Mouse (Mus musculus) midbrain, embryonic 13.5 days (tissue): ENCODE measurements at regions not wholly inside any gene's neighbourhood (a gene's known extent, or its start where the extent isn't known, plus 50 kb on each side); places are given as distances from the start of the nearest gene placed in this dataset.
"Not testable (repeated sequence)": the region's sequence is repeated elsewhere in the genome, so short reads cannot be mapped to it uniquely, and the experiment has no call there.

ENCODE experiments used
- ATAC-seq: fragments of 200-750 bp; cut with Nextera tagmentation; 2 replicates; pipeline ENCODE4 v1.8.0; 2017; ENCODE audit warnings: mild to moderate bottlenecking, moderate TSS enrichment, moderate library complexity
- H3K27ac ChIP-seq: fragments of 300-500 bp; sonication (generic); 2 replicates; pipeline ENCODE4 v1.5.1; 2015; ENCODE audit warnings: inconsistent platforms, mild to moderate bottlenecking, moderate library complexity
- H3K27me3 ChIP-seq: fragments of 300-500 bp; sonication (generic); 2 replicates; pipeline ENCODE4 v1.6.1; 2015; ENCODE audit warnings: mild to moderate bottlenecking, inconsistent platforms
- H3K36me3 ChIP-seq: fragments of 300-500 bp; sonication (generic); 2 replicates; pipeline ENCODE4 v1.6.1; 2015; ENCODE audit warnings: mild to moderate bottlenecking, inconsistent platforms
- H3K4me1 ChIP-seq: fragments of 300-500 bp; sonication (generic); replicated peaks from 2 replicates; pipeline ENCODE4 v1.6.1; 2015; ENCODE audit warnings: inconsistent platforms
- H3K4me2 ChIP-seq: fragments of 300-500 bp; sonication (generic); replicated peaks from 2 replicates; pipeline ENCODE4 v1.6.1; 2015; ENCODE audit warnings: moderate library complexity, mild to moderate bottlenecking, inconsistent platforms
- H3K4me3 ChIP-seq: fragments of 300-500 bp; sonication (generic); replicated peaks from 2 replicates; pipeline ENCODE4 v1.5.1; 2015; ENCODE audit warnings: mild to moderate bottlenecking, inconsistent platforms
- H3K9ac ChIP-seq: fragments of 300-500 bp; sonication (generic); replicated peaks from 2 replicates; pipeline ENCODE4 v1.6.1; 2015; ENCODE audit warnings: mild to moderate bottlenecking, inconsistent platforms
- H3K9me3 ChIP-seq: fragments of 300-500 bp; sonication (generic); 2 replicates; pipeline ENCODE4 v1.6.1; 2016; ENCODE audit warnings: mild to moderate bottlenecking, inconsistent platforms
- WGBS: fragments of 180-500 bp; shearing (Covaris S2); methylation state at CpG from one replicate; pipeline ENCODE4 v1.1.7; 2015; 5-methylcytosine and 5-hydroxymethylcytosine counted together

GRCm38 (mm10) chr3:137242877-137243276 is 98.0 kb upstream of the Emcn start:
- H3K27ac ChIP-seq, result no peak overlapping the region
- no peak overlapping the region for H3K4me3 ChIP-seq
- no peaks in the 10 kb centered on the region for H3K9me3 ChIP-seq
- no peak overlapping the region for H3K9ac ChIP-seq
- WGBS, result 52% methylated on average over 1 of the region's 1 CpGs
- H3K4me1 ChIP-seq, result no peaks in the 10 kb centered on the region
- H3K4me2 ChIP-seq, result no peak overlapping the region
- no peak for ATAC-seq
- H3K36me3 ChIP-seq, result no peaks in the 10 kb centered on the region
- no peaks in the 10 kb centered on the region for H3K27me3 ChIP-seq

DNA sequence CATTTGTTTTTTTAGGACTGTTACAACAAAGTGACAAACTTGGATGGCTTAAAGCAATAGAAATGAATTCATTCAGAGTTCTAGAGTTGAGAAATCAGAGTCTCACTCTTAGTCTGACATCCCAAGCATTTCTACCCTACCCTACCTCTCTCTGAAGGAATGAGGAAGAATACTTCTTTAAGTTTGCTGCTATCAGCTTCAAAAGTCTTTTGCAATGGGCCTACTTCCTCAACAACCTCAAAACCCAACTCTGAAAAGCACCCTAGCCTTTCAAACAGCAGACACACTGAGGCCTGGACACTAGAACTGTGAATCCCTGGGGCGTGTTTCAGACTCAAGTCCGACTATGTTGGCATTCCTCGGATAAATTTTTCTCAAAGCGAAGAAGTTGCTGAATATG is 77.0 kb upstream of the Emcn start:
- Histone ChIP-seq H3K4me1 (no peaks in the 10 kb centered on the region), H3K27me3 (no peaks in the 10 kb centered on the region), H3K4me2 (no peak overlapping the region), H3K27ac (no peak overlapping the region), H3K4me3 (no peak overlapping the region), H3K9me3 (no peaks in the 10 kb centered on the region), H3K36me3 (no peaks in the 10 kb centered on the region), H3K9ac (no peak overlapping the region)
- no peak for ATAC-seq
- 89% methylated on average over 4 of the region's 4 CpGs for WGBS

- Histone ChIP-seq H3K27ac (no peak overlapping the region), H3K9me3 (no peaks in the 10 kb centered on the region), H3K4me1 (no peaks in the 10 kb centered on the region), H3K27me3 (no peaks in the 10 kb centered on the region), H3K36me3 (no peaks in the 10 kb centered on the region), H3K9ac (no peak overlapping the region), H3K4me3 (no peak overlapping the region), H3K4me2 (no peak overlapping the region)
- WGBS, result 83% methylated on average over 1 of the region's 1 CpGs
- no peak for ATAC-seq
Measured at GRCm38 (mm10) chr3:137267752-137268151, 73.1 kb upstream of the Emcn start.

DNA sequence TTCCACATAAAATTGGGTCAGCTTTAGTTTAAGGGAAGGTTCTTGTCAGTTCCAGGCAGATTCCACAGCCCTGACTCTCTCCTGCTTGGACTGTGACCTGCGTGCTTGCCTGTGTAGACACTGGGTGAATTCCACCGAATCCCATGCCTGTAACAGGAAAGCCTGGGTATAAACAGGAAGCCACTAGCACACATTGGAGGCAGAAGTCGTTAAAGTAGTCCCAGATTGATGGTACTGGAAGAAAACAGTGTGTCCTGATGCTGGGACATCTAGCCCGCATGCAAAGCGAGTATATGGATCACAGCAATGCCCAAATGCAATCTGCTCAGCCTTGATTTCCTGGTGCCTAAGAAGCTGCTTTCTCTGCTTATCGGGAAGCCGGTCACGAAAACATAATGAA is 65.4 kb upstream of the Emcn start:
- H3K4me1 ChIP-seq, result no peaks in the 10 kb centered on the region
- H3K9ac ChIP-seq, result no peak overlapping the region
- H3K4me2 ChIP-seq, result no peak overlapping the region
- H3K36me3 ChIP-seq, result no peaks in the 10 kb centered on the region
- H3K27me3 ChIP-seq, result no peaks in the 10 kb centered on the region
- ATAC-seq, result no peak
- no peak overlapping the region for H3K27ac ChIP-seq
- no peaks in the 10 kb centered on the region for H3K9me3 ChIP-seq
- WGBS, result 76% methylated on average over 8 of the region's 8 CpGs
- H3K4me3 ChIP-seq, result no peak overlapping the region

GRCm38 (mm10) chr3:137279284-137279683 is 61.6 kb upstream of the Emcn start:
- no peaks in the 10 kb centered on the region for H3K9me3 ChIP-seq
- WGBS, result 65% methylated on average over 1 of the region's 1 CpGs
- no peak overlapping the region for H3K4me3 ChIP-seq
- no peak for ATAC-seq
- H3K27ac ChIP-seq, result no peak overlapping the region
- no peak overlapping the region for H3K4me2 ChIP-seq
- H3K4me1 ChIP-seq, result no peaks in the 10 kb centered on the region
- H3K36me3 ChIP-seq, result no peaks in the 10 kb centered on the region
- H3K9ac ChIP-seq, result no peak overlapping the region
- no peaks in the 10 kb centered on the region for H3K27me3 ChIP-seq

DNA sequence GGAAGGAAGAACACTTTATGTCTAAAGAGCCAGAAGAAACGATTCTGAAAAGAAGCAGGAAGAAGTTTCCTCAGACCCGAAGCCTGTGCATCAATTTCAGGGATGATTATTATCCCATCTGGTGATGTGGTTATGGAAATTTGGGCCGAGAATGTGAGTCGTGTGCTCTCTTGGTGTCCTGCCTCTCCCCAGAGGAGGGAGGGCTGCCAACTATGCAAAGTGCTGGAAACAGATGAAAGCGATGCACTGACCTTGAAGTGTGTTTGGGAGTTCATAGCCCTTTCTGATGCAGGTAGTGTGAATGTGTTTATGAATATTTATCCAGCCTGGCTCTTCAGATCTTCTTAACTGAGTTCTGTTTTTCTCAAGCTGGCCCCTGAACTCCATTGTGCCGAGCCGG is 59.8 kb upstream of the Emcn start:
- Histone ChIP-seq H3K9me3 (no peaks in the 10 kb centered on the region), H3K27me3 (no peaks in the 10 kb centered on the region), H3K27ac (no peak overlapping the region), H3K4me1 (no peaks in the 10 kb centered on the region), H3K4me3 (no peak overlapping the region), H3K4me2 (no peak overlapping the region), H3K9ac (no peak overlapping the region), H3K36me3 (no peaks in the 10 kb centered on the region)
- 82% methylated on average over 7 of the region's 7 CpGs for WGBS
- no peak for ATAC-seq

- 92% methylated on average over 11 of the region's 11 CpGs for WGBS
- ATAC-seq, result not testable (repeated sequence)
Measured at GRCm38 (mm10) chr3:137287558-137287957, 53.3 kb upstream of the Emcn start.

GRCm38 (mm10) chr3:137288301-137288942 is 52.4 kb upstream of the Emcn start:
- H3K27ac ChIP-seq, result no peak overlapping the region
- no peak for ATAC-seq
- 84% methylated on average over 7 of the region's 7 CpGs for WGBS

More at GRCm38 (mm10) chr3:137287558-137287957, 53.3 kb upstream of the Emcn start:
- H3K27me3 ChIP-seq, H3K36me3 ChIP-seq, H3K4me3 ChIP-seq, H3K9me3 ChIP-seq, H3K27ac ChIP-seq, H3K9ac ChIP-seq, H3K4me2 ChIP-seq, H3K4me1 ChIP-seq: not testable (repeated sequence)

GRCm38 (mm10) chr3:137288943-137289682 is 51.8 kb upstream of the Emcn start:
- Histone ChIP-seq H3K4me1 (no peaks in the 10 kb centered on the region), H3K36me3 (no peaks in the 10 kb centered on the region), H3K4me2 (no peak overlapping the region), H3K27me3 (no peaks in the 10 kb centered on the region), H3K27ac (no peak overlapping the region), H3K9me3 (no peaks in the 10 kb centered on the region), H3K4me3 (no peak overlapping the region), H3K9ac (no peak overlapping the region)
- 88% methylated on average over 2 of the region's 2 CpGs for WGBS
- no peak for ATAC-seq

More at GRCm38 (mm10) chr3:137288301-137288942, 52.4 kb upstream of the Emcn start:
- Histone ChIP-seq H3K4me1 (no peaks in the 10 kb centered on the region), H3K4me3 (no peak overlapping the region), H3K9me3 (no peaks in the 10 kb centered on the region), H3K9ac (no peak overlapping the region), H3K4me2 (no peak overlapping the region), H3K36me3 (no peaks in the 10 kb centered on the region), H3K27me3 (no peaks in the 10 kb centered on the region)

- WGBS, result 84% methylated on average over 3 of the region's 3 CpGs
- Histone ChIP-seq H3K27me3 (no peaks in the 10 kb centered on the region), H3K4me1 (no peaks in the 10 kb centered on the region), H3K36me3 (no peaks in the 10 kb centered on the region), H3K9me3 (no peaks in the 10 kb centered on the region), H3K27ac (no peak overlapping the region), H3K4me3 (no peak overlapping the region), H3K4me2 (no peak overlapping the region), H3K9ac (no peak overlapping the region)
- no peak for ATAC-seq
Measured at GRCm38 (mm10) chr3:137289683-137289984, 51.2 kb upstream of the Emcn start.
